Mouse (Mus musculus) cerebellum, postnatal 14 days (tissue): ENCODE results near the gene Prss57.

Experiments
- DNase-seq, 2 experiments: peaks; one replicate each; pipeline ENCODE4 v3.0.0; 2021; ENCODE audit warnings: mixed read lengths in 2 of 2

Prss57 gene

DNA sequence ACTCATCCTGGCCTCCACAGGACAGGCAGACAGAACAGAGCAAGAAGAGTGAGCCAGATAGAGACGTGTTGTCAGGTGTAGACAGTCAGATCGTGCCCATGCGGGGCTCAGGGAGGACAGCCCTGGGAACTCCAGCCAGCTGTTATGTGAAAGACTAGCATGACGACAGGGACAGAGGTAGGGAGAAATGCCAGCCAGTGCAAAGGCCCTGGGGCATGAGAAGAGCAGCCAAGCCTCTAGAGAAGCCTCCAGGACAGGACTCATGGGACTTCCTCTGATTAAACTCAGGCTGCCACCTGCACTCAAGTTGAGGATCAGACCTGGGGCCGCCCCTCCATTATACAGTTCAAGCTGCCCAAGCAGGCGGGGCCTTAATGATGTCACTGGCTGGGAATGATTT is 42.3 kb downstream of the Prss57 start:
- peak in 1 of 2 experiments; percentile 9 for DNase-seq

DNA sequence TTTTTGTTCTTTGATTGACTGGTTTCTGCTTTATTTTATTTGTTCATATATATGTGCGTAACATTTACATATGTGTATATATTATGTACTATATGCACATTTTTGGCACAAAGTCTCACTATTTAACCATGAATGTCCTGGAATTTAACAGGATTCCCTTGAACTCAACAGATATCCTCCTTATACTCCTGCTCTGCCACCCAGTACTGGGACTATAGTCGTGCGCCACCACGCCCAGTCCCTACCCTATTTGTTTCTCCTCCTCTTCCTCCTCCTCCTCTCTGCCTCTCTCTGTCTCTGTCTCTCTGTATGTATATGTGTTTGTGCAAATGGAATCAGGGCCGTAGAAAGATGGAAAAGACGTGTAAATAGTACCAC is 44.0 kb downstream of the Prss57 start:
- no peak for DNase-seq

GRCm38 (mm10) chr10:79745898-79746773 is 44.6 kb downstream of the Prss57 start, which contains the start of gene Polrmt:
TSS of gene Polrmt (minus strand) at chr10:79746581.
- peak; percentile 97 for DNase-seq

DNA sequence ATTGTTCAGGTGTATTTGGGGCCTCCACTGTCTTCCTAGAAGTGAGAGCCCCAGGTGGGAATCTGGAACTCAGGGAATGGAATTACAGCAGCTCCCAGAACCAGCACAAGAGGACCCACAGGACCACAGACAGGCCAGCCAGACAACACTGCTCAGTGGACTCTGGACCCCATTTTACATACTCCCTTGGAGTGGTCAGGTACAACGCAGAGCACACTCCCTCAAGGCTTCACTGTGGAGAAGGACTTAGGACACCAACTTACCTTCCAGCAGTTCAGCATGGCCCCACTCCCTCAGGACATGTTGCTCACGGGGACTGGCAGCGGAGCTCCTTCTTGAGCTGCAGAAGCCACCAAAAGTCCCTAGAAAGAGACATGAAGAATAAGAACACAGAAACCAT is 45.4 kb downstream of the Prss57 start:
- no peak for DNase-seq

GRCm38 (mm10) chr10:79743650-79744365 is 47.0 kb downstream of the Prss57 start:
- peak; percentile 75 to 77 for DNase-seq

- DNase-seq = peak; percentile 55 to 60
Measured at GRCm38 (mm10) chr10:79743161-79743560, 47.6 kb downstream of the Prss57 start.

GRCm38 (mm10) chr10:79740863-79741262 is 49.9 kb downstream of the Prss57 start:
- DNase-seq = no peak

DNA sequence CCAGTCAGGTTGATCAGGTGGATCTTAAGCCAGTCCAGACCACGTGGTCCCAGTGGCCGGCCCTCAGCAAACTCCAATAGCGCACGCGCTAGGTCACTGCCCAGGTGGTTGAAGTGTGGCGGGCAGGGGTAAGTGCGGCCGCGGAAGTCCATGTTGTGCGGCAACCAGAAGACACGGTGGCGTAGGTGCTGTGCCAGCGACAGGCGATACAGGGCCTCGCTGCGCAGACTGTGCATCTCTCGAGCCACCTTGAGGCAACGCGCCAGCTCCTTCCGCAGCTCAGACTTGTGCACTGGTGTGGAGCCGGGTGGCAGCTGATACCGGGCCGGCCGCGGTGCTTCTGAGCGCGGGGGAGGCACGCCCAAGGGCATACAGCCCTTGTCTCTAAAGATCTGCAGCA is 51.5 kb downstream of the Prss57 start:
- no peak for DNase-seq

GRCm38 (mm10) chr10:79738259-79738658 is 52.5 kb downstream of the Prss57 start:
- peak in 1 of 2 experiments; percentile 72 for DNase-seq

- DNase-seq = peak in 1 of 2 experiments; percentile 61
Measured at GRCm38 (mm10) chr10:79736706-79737105, 54.1 kb downstream of the Prss57 start.

DNA sequence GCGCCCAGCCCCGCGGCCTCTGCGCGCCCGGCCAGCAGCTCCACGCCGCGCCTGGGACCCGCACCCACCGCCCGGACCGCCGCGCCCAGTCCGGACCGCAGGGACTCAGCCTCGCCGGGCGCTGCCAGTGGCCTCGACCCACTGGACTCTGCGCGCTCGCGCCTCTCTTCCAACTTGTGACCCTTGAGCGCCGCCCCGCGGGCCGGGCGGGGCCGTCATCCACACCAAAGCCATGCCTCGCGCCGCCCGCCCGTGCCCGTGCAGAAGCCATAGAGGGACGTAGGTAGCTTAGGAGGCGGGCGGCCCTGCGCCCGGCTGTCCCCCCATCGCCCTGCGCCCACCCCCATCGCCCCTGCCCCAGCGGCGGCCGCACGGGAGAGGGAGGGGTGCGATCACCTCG is 55.4 kb downstream of the Prss57 start:
- DNase-seq = peak in 1 of 2 experiments; percentile 62

DNA sequence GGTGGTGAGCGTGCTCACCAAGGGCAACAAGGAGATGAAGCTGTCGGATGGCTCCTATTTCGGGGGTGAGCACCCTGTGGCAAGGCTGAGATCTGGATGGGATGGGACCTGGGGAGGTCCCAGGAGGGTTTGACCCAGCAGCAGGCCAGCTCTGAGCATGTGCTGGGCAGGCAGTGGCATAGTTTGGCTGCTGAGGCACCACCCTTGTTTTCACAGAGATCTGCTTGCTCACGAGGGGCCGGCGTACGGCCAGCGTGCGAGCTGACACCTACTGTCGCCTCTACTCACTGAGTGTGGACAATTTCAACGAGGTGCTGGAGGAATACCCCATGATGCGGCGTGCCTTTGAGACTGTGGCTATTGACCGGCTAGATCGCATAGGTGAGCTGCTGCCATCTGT is 56.9 kb downstream of the Prss57 start:
- no peak for DNase-seq

- peak; percentile 61 to 76 for DNase-seq
Measured at GRCm38 (mm10) chr10:79732500-79732899, 58.3 kb downstream of the Prss57 start.
